Mouse (Mus musculus): ENCODE data around the gene Sh3gl1. TPM values are rescaled to one million over a fixed set of nuclear protein-coding genes. Genes with fewer than 3 reads are reported as not detected.

The Sh3gl1 gene
- total and polyA plus RNA-seq, 2 experiments from 2014 or later = 64.1 to 84.8 TPM

DNA sequence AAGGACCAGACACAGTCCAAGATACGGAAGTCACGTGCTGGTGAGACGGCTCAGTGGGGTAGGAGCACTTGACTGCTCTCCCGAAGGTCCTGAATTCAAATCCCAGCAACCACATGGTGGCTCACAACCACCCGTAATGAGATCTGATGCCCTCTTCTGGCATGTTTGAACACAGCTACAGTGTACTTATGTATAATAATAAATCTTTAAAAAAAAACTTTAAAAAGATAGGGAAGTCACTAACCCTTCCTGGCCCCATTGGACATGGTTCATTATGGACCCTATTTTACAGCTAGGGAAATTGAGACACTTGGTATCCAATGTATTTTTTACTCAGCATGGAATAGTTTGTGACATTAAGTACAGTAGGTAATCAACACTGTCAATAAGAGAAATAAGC, 41.1 kb upstream of the Sh3gl1 start:
- no peak for DNase-seq (ENCODE audit: low spot score)
- H3K27ac ChIP-seq (ENCODE audit: low read depth, low read length) = no peak overlapping the region
- H3K9ac ChIP-seq (replicated peaks; ENCODE audit: low read length, poor library complexity, severe bottlenecking) = no peak overlapping the region
- no peak for TF ChIP-seq CTCF (IDR thresholded peaks at IDR 0.05)
- H3K36me3 ChIP-seq (ENCODE audit: insufficient read depth, low read length) = peaks cover 6% of the 10 kb centered on the region; the same call in 1 of the 2 replicates
- H3K4me1 ChIP-seq (ENCODE audit: insufficient read depth, low read length) = peaks cover 26% of the 10 kb centered on the region
- no peaks in the 10 kb centered on the region for H3K27me3 ChIP-seq (ENCODE audit: insufficient read depth, low read length)
- no peak for ATAC-seq (ENCODE audit: low FRiP score)
- WGBS = 92% methylated on average over 5 of the region's 5 CpGs
- H3K4me3 ChIP-seq (ENCODE audit: low read depth, low read length) = no peak overlapping the region
- H3K4me2 ChIP-seq (ENCODE audit: low read depth, low read length, poor library complexity, severe bottlenecking) = no peak overlapping the region
- no peaks in the 10 kb centered on the region for H3K9me3 ChIP-seq (ENCODE audit: low read length)

DNA sequence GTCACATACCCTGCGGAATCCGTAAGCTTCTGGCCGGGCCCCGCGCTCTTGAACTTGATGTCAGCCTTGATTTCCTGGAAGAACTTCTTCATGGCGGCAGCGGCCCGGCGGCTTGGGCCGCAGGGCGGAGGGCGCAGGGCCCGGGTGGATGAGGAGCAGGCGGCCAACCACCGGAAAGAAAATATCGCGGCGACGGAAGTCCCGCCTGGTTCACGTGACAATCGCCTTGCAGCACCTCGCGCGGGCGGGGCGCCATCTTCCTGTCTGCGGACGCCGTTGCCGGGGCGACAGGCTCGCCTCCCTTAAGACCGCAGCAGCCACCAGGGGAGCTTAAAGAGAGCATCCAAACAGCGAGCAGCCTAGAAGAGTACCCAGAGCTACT, 38.4 kb upstream of the Sh3gl1 start, which contains the start of gene Ubxn6:
Gene Ubxn6 (minus strand): TSS at position 202 of the 382 bp plus-strand sequence.
- peak; percentile 71 for TF ChIP-seq CTCF (IDR thresholded peaks at IDR 0.05)
- H3K4me3 ChIP-seq (ENCODE audit: low read depth, low read length) = peak within 1 kb of the TSS; percentile 79
- peak within 1 kb of the TSS; percentile 91 for H3K4me2 ChIP-seq (ENCODE audit: low read depth, low read length, poor library complexity, severe bottlenecking)
- peaks cover 10% of the 10 kb centered on the region; the same call in 1 of the 2 replicates for H3K4me1 ChIP-seq (ENCODE audit: insufficient read depth, low read length)
- H3K36me3 ChIP-seq (ENCODE audit: insufficient read depth, low read length) = peaks cover 26% of the 10 kb centered on the region
- H3K27me3 ChIP-seq (ENCODE audit: insufficient read depth, low read length) = no peaks in the 10 kb centered on the region
- peak; percentile 68 for ATAC-seq (ENCODE audit: low FRiP score)
- H3K9me3 ChIP-seq (ENCODE audit: low read length) = no peaks in the 10 kb centered on the region
- H3K27ac ChIP-seq (ENCODE audit: low read depth, low read length) = peak within 1 kb of the TSS; percentile 86
- peak; percentile 98 for DNase-seq (ENCODE audit: low spot score)
- H3K9ac ChIP-seq (replicated peaks; ENCODE audit: low read length, poor library complexity, severe bottlenecking) = peak within 1 kb of the TSS; percentile 94
- under 1% methylated on average over 34 of the region's 35 CpGs for WGBS

DNA sequence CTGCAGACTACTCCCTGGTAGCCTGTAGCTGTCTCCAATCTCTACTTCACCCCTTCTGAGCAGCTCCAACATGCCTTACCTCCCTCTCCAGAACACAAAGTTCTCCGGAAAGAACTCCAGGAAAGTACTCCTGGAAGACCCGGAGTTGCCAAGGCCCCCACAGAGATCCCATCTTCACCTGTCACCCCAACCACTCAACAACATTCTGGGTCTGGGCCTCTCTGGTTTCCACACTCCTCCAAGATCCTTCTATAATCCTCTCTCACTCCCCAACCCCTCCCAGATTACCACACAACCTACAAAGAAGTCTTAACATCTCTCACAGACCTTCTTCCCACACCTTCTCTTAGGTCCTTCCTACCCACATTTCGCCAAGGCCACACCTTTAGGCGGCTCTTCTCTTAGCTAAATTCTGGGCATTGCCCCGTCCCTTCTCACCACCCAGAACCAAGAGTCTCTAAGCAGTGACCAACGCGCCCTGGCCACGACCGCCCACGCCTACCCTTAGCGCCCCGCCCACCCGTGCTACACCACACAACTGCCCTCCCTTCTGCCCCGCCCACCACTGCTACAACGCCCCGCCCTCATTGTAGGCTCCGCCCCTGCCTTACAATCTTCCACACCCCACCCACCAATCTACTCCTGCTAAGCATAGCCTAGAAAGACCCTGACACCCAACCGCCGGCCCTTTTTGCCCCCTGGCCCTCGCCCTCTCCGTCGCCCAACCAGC, 37.8 kb upstream of the Sh3gl1 start:
- ATAC-seq (ENCODE audit: low FRiP score) = no peak; the same call in 1 of the 2 replicates
- no peak for TF ChIP-seq CTCF (IDR thresholded peaks at IDR 0.05)
- H3K9ac ChIP-seq (replicated peaks; ENCODE audit: low read length, poor library complexity, severe bottlenecking) = peak overlapping the region; percentile 94
- peak overlapping the region; percentile 79 for H3K4me3 ChIP-seq (ENCODE audit: low read depth, low read length)
- peak overlapping the region; percentile 91 for H3K4me2 ChIP-seq (ENCODE audit: low read depth, low read length, poor library complexity, severe bottlenecking)
- 8% methylated on average over 21 of the region's 22 CpGs for WGBS
- no peaks in the 10 kb centered on the region for H3K27me3 ChIP-seq (ENCODE audit: insufficient read depth, low read length)
- H3K9me3 ChIP-seq (ENCODE audit: low read length) = no peaks in the 10 kb centered on the region
- peak overlapping the region; percentile 86 for H3K27ac ChIP-seq (ENCODE audit: low read depth, low read length)
- peaks cover 32% of the 10 kb centered on the region for H3K36me3 ChIP-seq (ENCODE audit: insufficient read depth, low read length)
- peak; percentile 70 for DNase-seq (ENCODE audit: low spot score)
- peaks cover 10% of the 10 kb centered on the region; the same call in 1 of the 2 replicates for H3K4me1 ChIP-seq (ENCODE audit: insufficient read depth, low read length)

DNA sequence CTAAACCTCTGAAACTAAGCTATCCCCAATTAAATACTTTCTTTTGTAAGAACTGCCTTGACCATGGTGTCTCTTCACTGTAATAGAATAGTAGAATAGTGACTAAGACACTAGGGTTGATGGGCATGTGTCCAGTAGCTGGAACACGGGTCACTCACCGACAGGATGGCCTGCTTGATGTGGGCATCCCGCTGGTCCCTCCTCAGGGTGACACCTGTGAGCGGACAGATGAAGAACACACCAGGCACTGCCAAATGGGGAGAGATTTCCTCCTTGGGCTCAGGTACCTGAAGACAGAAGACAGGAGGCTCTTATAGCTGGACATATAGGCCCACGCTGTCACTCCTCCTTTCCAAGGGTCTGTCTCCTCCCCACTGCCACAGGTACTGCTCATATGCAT, 35.8 kb upstream of the Sh3gl1 start:
- Histone ChIP-seq H3K4me2 (ENCODE audit: low read depth, low read length, poor library complexity, severe bottlenecking) (no peak overlapping the region), H3K27ac (ENCODE audit: low read depth, low read length) (no peak overlapping the region), H3K4me1 (ENCODE audit: insufficient read depth, low read length) (peaks cover 10% of the 10 kb centered on the region; the same call in 1 of the 2 replicates), H3K27me3 (ENCODE audit: insufficient read depth, low read length) (no peaks in the 10 kb centered on the region), H3K36me3 (ENCODE audit: insufficient read depth, low read length) (peaks cover 49% of the 10 kb centered on the region), H3K9ac (replicated peaks; ENCODE audit: low read length, poor library complexity, severe bottlenecking) (no peak overlapping the region), H3K9me3 (ENCODE audit: low read length) (no peaks in the 10 kb centered on the region), H3K4me3 (ENCODE audit: low read depth, low read length) (no peak overlapping the region)
- DNase-seq (ENCODE audit: low spot score) (no peak), ATAC-seq (ENCODE audit: low FRiP score) (no peak)
- 93% methylated on average over 5 of the region's 5 CpGs for WGBS
- no peak for TF ChIP-seq CTCF (IDR thresholded peaks at IDR 0.05)

DNA sequence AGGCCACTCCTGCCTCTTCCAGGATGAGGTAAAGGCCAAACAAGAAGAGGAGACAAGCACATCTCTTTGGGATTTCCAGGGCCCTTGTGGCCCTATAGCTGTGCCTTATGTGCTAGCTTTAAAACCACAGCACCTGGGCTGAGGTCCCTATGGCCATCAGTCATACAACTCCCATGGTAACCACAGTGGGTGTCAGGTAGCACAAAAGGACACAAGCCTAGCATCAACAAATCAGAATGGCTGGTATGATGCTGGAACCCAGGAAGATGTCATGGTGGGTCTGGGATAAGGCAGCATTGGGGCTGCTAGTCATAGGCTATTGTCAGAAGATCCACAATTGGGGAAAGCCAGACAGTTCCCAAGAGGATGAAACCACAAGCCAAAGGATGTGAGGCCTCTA, 34.7 kb upstream of the Sh3gl1 start:
- Histone ChIP-seq H3K4me1 (ENCODE audit: insufficient read depth, low read length) (peaks cover 10% of the 10 kb centered on the region; the same call in 1 of the 2 replicates), H3K4me3 (ENCODE audit: low read depth, low read length) (no peak overlapping the region), H3K4me2 (ENCODE audit: low read depth, low read length, poor library complexity, severe bottlenecking) (no peak overlapping the region), H3K27me3 (ENCODE audit: insufficient read depth, low read length) (no peaks in the 10 kb centered on the region), H3K9me3 (ENCODE audit: low read length) (no peaks in the 10 kb centered on the region), H3K36me3 (ENCODE audit: insufficient read depth, low read length) (peaks cover 52% of the 10 kb centered on the region), H3K9ac (replicated peaks; ENCODE audit: low read length, poor library complexity, severe bottlenecking) (no peak overlapping the region), H3K27ac (ENCODE audit: low read depth, low read length) (no peak overlapping the region)
- TF ChIP-seq CTCF (IDR thresholded peaks at IDR 0.05) = no peak
- no peak for DNase-seq (ENCODE audit: low spot score)
- ATAC-seq (ENCODE audit: low FRiP score) = no peak

DNA sequence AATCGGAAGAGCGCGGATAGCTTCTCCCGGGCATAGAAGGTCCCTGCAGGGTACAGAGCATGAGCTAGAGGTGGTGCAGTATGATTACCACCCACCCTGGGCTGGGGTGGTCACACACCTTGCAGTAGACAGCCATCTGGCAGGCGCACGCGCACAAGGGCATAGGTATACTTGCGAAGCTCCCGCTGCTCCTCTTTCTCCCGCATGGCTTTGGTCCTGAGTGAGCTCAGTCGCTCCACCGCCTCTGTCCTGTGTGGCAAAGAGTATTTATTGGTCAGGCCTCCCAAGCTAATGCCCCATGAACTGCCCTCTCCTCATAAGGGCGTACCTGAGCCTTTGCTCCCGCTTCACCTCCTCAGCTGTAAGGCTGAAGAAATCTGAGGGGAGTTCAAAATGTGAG, 32.6 kb upstream of the Sh3gl1 start:
- no peaks in the 10 kb centered on the region for H3K9me3 ChIP-seq (ENCODE audit: low read length)
- TF ChIP-seq CTCF (IDR thresholded peaks at IDR 0.05) = no peak
- no peak overlapping the region for H3K4me3 ChIP-seq (ENCODE audit: low read depth, low read length)
- ATAC-seq (ENCODE audit: low FRiP score) = no peak
- no peak for DNase-seq (ENCODE audit: low spot score)
- H3K27me3 ChIP-seq (ENCODE audit: insufficient read depth, low read length) = no peaks in the 10 kb centered on the region
- peaks cover 3% of the 10 kb centered on the region; the same call in 1 of the 2 replicates for H3K4me1 ChIP-seq (ENCODE audit: insufficient read depth, low read length)
- H3K36me3 ChIP-seq (ENCODE audit: insufficient read depth, low read length) = peaks cover 60% of the 10 kb centered on the region
- H3K9ac ChIP-seq (replicated peaks; ENCODE audit: low read length, poor library complexity, severe bottlenecking) = no peak overlapping the region
- WGBS = 96% methylated on average over 14 of the region's 14 CpGs
- no peak overlapping the region for H3K27ac ChIP-seq (ENCODE audit: low read depth, low read length)
- no peak overlapping the region for H3K4me2 ChIP-seq (ENCODE audit: low read depth, low read length, poor library complexity, severe bottlenecking)

Measured in midbrain, postnatal 0 days (tissue).